Mouse (Mus musculus): ENCODE data around the gene Bcas2. TPM values are rescaled to one million over a fixed set of nuclear protein-coding genes. Genes with fewer than 3 reads are reported as not detected.
"Not testable (repeated sequence)": the region's sequence is repeated elsewhere in the genome, so short reads cannot be mapped to it uniquely, and the experiment has no call there.

Bcas2 gene
- polyA plus RNA-seq, 1 experiment from 2014 or later = 109 TPM

DNA sequence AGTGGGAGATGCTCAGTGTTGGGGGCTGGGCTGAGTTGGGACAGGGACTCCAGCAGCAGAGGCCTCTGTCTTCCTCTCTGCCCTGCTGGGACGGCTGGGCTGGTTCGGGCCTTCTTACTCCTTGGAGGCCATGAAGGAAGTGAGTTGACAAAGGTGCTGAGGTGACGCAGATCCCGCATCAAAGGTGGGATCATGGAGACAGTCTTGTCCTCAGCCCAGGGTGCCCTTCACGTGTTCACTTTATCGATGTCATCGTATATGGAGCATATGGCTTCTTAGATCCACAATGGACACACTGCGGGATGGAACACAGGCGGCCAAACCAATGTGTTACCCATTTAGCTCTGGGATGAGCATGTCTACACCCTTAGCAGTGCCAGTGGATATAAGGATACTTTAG lies 8.1 kb downstream of the Bcas2 start:
- H3K27me3 ChIP-seq (ENCODE audit: control insufficient read depth, insufficient read depth, low read length) = no peaks in the 10 kb centered on the region
- ATAC-seq (ENCODE audit: low FRiP score, low TSS enrichment) = 0 out of 2 replicates have a peak, but pooled peaks have one; percentile 29
- DNase-seq (ENCODE audit: low spot score) = no peak
- H3K9me3 ChIP-seq (ENCODE audit: control insufficient read depth, low read length) = no peaks in the 10 kb centered on the region
- no peak overlapping the region for H3K4me3 ChIP-seq (ENCODE audit: low read depth, low read length)
- no peak overlapping the region for H3K4me2 ChIP-seq (replicated peaks; ENCODE audit: low read depth)
- no peak overlapping the region for H3K9ac ChIP-seq (ENCODE audit: low read length)
- H3K27ac ChIP-seq (replicated peaks) = no peak overlapping the region
- H3K4me1 ChIP-seq (replicated peaks; ENCODE audit: control insufficient read depth, insufficient read depth) = no peaks in the 10 kb centered on the region
- no peak for TF ChIP-seq EP300 (optimal IDR thresholded peaks at IDR 0.05)
- TF ChIP-seq CTCF (IDR thresholded peaks at IDR 0.05; ENCODE audit: low read depth) = no peak
- H3K36me3 ChIP-seq (ENCODE audit: control insufficient read depth, insufficient read depth, low read length) = peaks cover 15% of the 10 kb centered on the region
- 90% methylated on average over 9 of the region's 9 CpGs for WGBS

- H3K4me3 ChIP-seq (ENCODE audit: low read depth, low read length) = no peak overlapping the region
- H3K27me3 ChIP-seq (ENCODE audit: control insufficient read depth, insufficient read depth, low read length) = no peaks in the 10 kb centered on the region
- peaks cover 9% of the 10 kb centered on the region; the same call in 1 of the 2 replicates for H3K36me3 ChIP-seq (ENCODE audit: control insufficient read depth, insufficient read depth, low read length)
- WGBS = 35% methylated on average over 4 of the region's 4 CpGs
- no peak overlapping the region for H3K9ac ChIP-seq (ENCODE audit: low read length)
- no peaks in the 10 kb centered on the region for H3K4me1 ChIP-seq (replicated peaks; ENCODE audit: control insufficient read depth, insufficient read depth)
- TF ChIP-seq CTCF (IDR thresholded peaks at IDR 0.05; ENCODE audit: low read depth) = peak; percentile 48
- TF ChIP-seq EP300 (optimal IDR thresholded peaks at IDR 0.05) = no peak
- H3K9me3 ChIP-seq (ENCODE audit: control insufficient read depth, low read length) = no peaks in the 10 kb centered on the region
- H3K27ac ChIP-seq (replicated peaks) = no peak overlapping the region
- H3K4me2 ChIP-seq (replicated peaks; ENCODE audit: low read depth) = no peak overlapping the region
- no peak for ATAC-seq (ENCODE audit: low FRiP score, low TSS enrichment)
- peak; percentile 18 for DNase-seq (ENCODE audit: low spot score)
These were observed 9.7 kb downstream of the Bcas2 start for GRCm38 (mm10) chr3:103181171-103181570.

DNA sequence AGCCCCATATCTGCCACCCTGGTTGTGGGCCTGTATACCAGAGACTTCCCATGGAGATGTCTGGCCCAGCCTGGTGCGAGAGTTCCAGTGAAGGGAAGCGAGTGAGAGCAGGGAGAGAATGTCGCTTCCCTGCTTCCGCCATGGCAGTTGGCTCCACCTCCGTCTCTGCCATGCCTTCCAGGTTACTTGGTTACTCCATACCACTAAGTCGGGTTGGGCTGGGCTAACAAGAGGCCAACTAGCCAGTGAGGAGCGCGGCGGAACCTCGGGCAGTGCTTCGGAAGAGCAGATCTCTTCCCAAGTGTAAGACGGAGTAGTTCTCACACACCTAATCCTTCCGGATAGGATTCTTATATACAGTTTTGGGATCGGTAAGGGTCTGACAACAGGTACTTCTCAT lies 11.4 kb downstream of the Bcas2 start:
- Histone ChIP-seq H3K4me2 (replicated peaks; ENCODE audit: low read depth) (no peak overlapping the region), H3K27ac (replicated peaks) (no peak overlapping the region), H3K36me3 (ENCODE audit: control insufficient read depth, insufficient read depth, low read length) (0 out of 2 replicates have a peak, but pooled peaks cover 4% of the 10 kb centered on the region), H3K27me3 (ENCODE audit: control insufficient read depth, insufficient read depth, low read length) (no peaks in the 10 kb centered on the region), H3K9me3 (ENCODE audit: control insufficient read depth, low read length) (no peaks in the 10 kb centered on the region), H3K9ac (ENCODE audit: low read length) (no peak overlapping the region), H3K4me1 (replicated peaks; ENCODE audit: control insufficient read depth, insufficient read depth) (no peaks in the 10 kb centered on the region), H3K4me3 (ENCODE audit: low read depth, low read length) (no peak overlapping the region)
- WGBS = 77% methylated on average over 14 of the region's 14 CpGs
- TF ChIP-seq EP300 (optimal IDR thresholded peaks at IDR 0.05) (no peak), CTCF (IDR thresholded peaks at IDR 0.05; ENCODE audit: low read depth) (no peak)
- ATAC-seq (ENCODE audit: low FRiP score, low TSS enrichment) = no peak
- DNase-seq (ENCODE audit: low spot score) = no peak

GRCm38 (mm10) chr3:103184467-103184866 lies 13.0 kb downstream of the Bcas2 start:
- ATAC-seq (ENCODE audit: low FRiP score, low TSS enrichment) = not testable (repeated sequence)

GRCm38 (mm10) chr3:103188451-103188850 lies 17.0 kb downstream of the Bcas2 start:
- no peak overlapping the region for H3K4me2 ChIP-seq (replicated peaks; ENCODE audit: low read depth)
- 64% methylated on average over 5 of the region's 5 CpGs for WGBS
- DNase-seq (ENCODE audit: low spot score) (no peak), ATAC-seq (ENCODE audit: low FRiP score, low TSS enrichment) (no peak)
- H3K27me3 ChIP-seq (ENCODE audit: control insufficient read depth, insufficient read depth, low read length) = no peaks in the 10 kb centered on the region
- H3K4me3 ChIP-seq (ENCODE audit: low read depth, low read length) = no peak overlapping the region
- TF ChIP-seq EP300 (optimal IDR thresholded peaks at IDR 0.05) (no peak), CTCF (IDR thresholded peaks at IDR 0.05; ENCODE audit: low read depth) (no peak)
- H3K9me3 ChIP-seq (ENCODE audit: control insufficient read depth, low read length) = no peaks in the 10 kb centered on the region
- no peaks in the 10 kb centered on the region for H3K4me1 ChIP-seq (replicated peaks; ENCODE audit: control insufficient read depth, insufficient read depth)
- no peak overlapping the region for H3K9ac ChIP-seq (ENCODE audit: low read length)
- H3K27ac ChIP-seq (replicated peaks) = no peak overlapping the region
- no peaks in the 10 kb centered on the region for H3K36me3 ChIP-seq (ENCODE audit: control insufficient read depth, insufficient read depth, low read length)

More at GRCm38 (mm10) chr3:103184467-103184866, 13.0 kb downstream of the Bcas2 start:
- not testable (repeated sequence) for H3K4me1 ChIP-seq (replicated peaks; ENCODE audit: control insufficient read depth, insufficient read depth); H3K27ac ChIP-seq (replicated peaks); H3K9me3 ChIP-seq (ENCODE audit: control insufficient read depth, low read length); H3K9ac ChIP-seq (ENCODE audit: low read length); H3K4me3 ChIP-seq (ENCODE audit: low read depth, low read length); H3K27me3 ChIP-seq (ENCODE audit: control insufficient read depth, insufficient read depth, low read length); H3K36me3 ChIP-seq (ENCODE audit: control insufficient read depth, insufficient read depth, low read length); DNase-seq (ENCODE audit: low spot score); H3K4me2 ChIP-seq (replicated peaks; ENCODE audit: low read depth)
- peak; percentile 56 for TF ChIP-seq CTCF (IDR thresholded peaks at IDR 0.05; ENCODE audit: low read depth)

- Histone ChIP-seq H3K4me1 (replicated peaks; ENCODE audit: control insufficient read depth, insufficient read depth) (no peaks in the 10 kb centered on the region), H3K4me2 (replicated peaks; ENCODE audit: low read depth) (no peak overlapping the region), H3K9me3 (ENCODE audit: control insufficient read depth, low read length) (no peaks in the 10 kb centered on the region), H3K9ac (ENCODE audit: low read length) (no peak overlapping the region), H3K27me3 (ENCODE audit: control insufficient read depth, insufficient read depth, low read length) (no peaks in the 10 kb centered on the region), H3K27ac (replicated peaks) (no peak overlapping the region), H3K36me3 (ENCODE audit: control insufficient read depth, insufficient read depth, low read length) (no peaks in the 10 kb centered on the region), H3K4me3 (ENCODE audit: low read depth, low read length) (no peak overlapping the region)
- DNase-seq (ENCODE audit: low spot score) (no peak), ATAC-seq (ENCODE audit: low FRiP score, low TSS enrichment) (no peak)
- 92% methylated on average over 2 of the region's 2 CpGs for WGBS
- TF ChIP-seq CTCF (IDR thresholded peaks at IDR 0.05; ENCODE audit: low read depth) = no peak
These were observed 17.4 kb downstream of the Bcas2 start for GRCm38 (mm10) chr3:103188856-103189255.
